Mouse (Mus musculus) cerebellum, adult 9-11 months (tissue): ENCODE data around the gene Fsip1.

Experiments used
- DNase-seq: peaks from one replicate; pipeline ENCODE4 v3.0.0; 2022

Gene Fsip1

DNA sequence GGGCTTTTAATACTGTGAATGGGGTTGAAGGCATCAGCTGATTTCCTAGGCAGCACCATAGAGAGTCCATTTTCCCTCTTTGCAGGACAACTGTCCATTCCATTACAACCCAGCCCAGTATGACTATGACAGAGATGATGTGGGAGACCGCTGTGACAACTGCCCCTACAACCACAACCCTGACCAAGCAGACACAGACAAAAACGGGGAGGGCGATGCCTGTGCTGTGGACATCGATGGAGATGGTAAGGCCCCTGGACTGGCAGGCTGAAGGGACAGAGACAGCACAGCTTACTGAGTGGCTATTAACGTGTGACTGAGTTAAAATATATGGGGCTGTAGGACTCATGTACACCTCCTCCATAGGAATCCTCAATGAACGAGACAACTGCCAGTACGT, 136.0 kb downstream of the Fsip1 start:
- DNase-seq = no peak

DNA sequence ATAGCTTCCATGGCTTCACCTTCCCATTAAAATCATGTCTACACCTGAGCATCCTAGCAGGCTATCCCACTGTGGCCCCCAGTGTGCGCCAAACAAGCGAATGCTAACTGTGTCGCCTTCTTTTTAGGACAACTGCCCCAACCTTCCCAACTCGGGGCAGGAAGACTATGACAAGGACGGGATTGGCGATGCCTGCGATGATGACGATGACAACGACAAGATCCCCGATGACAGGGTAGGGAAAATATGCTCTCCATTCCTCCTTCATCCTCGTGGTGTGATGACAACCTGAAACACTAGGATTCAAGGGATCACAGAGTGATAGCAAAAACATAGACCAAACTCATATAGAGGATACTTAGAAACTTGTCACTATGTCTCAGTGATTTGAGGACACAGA, 136.7 kb downstream of the Fsip1 start:
- DNase-seq = no peak

DNA sequence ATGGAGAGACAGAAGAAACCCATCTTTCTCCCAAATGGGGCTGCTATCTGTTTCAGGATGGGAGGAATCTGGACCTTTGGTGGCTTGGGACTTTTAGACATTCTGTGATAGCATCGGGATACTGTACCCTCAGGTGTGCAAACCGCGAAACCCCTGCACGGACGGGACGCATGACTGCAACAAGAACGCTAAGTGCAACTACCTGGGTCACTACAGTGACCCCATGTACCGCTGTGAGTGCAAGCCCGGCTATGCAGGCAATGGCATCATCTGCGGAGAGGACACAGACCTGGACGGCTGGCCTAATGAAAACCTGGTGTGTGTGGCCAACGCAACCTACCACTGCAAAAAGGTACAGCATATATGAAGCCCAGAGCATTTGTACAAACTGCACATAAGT, 137.1 kb downstream of the Fsip1 start:
- no peak for DNase-seq

DNA sequence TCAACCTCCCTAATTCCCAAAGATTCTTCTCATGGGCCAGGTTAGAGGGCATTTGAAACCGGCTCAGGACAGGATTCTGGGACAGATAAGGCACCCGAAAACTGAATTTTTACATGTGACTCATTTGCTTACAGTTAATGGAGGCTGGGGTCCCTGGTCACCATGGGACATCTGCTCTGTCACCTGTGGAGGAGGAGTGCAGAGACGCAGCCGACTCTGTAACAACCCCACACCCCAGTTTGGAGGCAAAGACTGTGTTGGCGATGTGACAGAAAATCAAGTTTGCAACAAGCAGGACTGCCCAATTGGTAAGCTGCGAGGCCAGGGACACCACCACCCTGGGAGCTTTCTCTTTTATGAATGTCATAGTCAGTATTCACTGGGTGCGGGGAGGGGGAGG, 138.3 kb downstream of the Fsip1 start:
- DNase-seq = no peak

DNA sequence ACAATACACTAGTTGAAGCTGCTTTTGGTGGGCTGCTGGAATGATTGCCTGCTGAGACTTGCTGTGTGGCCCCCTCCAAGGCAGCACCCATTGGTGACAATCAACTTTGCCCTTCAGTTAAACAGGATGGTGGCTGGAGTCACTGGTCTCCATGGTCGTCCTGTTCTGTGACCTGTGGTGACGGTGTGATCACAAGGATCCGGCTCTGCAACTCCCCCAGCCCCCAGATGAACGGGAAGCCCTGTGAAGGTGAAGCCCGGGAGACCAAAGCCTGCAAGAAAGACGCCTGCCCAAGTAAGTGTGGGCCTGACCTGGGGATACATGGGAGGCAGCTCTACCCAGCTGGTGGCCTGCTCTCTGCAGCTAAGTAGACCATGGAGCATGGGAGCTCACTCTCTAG, 138.7 kb downstream of the Fsip1 start:
- no peak for DNase-seq

DNA sequence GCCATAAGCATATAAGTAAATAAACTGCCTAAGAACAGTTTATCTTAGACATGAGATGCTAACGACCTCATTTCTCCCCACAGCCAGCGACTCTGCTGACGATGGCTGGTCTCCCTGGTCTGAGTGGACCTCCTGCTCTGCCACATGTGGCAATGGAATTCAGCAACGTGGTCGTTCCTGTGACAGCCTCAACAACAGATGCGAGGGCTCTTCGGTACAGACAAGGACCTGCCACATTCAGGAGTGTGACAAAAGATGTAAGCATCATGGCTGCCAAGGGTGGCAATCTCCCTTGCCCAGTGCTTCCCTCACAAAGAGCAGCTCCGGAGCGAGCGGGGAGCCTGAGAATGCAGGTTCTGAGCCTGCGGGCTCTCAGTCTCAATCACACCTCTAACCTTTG, 139.4 kb downstream of the Fsip1 start:
- no peak for DNase-seq

DNA sequence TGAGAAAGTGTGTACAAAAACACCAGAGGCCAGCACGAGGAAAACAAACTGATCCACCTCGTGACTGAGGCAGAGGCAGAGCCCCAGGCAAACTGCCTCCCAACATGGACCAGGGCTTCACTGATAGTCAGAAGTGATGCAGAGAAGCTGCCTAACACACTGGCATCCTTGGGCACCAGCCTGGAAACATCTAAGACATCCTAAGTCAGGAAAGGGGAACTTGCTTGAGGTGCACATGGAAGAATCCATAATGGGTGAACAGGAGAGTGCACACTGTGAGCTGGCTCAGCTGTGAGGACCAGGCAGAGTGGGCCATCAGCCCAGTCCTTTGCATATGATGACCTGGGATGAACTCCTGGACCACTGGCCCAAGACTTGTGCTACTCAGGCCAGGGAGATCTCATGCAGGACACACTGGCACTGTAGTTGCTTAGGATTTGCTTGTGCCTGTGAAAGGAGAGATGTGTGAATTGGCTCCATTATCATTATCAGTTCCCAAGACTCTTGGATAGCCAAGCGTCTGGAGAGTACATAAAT, 139.9 kb downstream of the Fsip1 start:
- DNase-seq = no peak

DNA sequence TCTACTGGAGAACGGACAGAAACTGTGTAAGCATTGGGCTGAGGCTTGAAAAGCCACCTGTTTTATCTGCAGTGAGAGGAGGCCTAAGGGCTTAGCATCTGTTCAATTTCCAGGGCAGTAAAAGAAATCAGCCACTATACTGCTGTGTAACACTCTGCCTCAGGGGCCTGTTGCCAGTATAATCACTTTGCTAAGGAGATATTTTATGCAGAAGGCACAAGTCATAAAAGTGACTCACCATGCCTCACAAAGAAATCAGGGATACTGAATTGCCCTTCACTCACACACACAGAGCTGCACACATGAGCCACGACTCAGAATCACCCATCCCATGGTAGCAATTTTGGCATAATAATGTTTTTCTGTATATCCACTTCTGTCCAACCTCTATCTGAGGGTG, 140.6 kb downstream of the Fsip1 start:
- DNase-seq = no peak

DNA sequence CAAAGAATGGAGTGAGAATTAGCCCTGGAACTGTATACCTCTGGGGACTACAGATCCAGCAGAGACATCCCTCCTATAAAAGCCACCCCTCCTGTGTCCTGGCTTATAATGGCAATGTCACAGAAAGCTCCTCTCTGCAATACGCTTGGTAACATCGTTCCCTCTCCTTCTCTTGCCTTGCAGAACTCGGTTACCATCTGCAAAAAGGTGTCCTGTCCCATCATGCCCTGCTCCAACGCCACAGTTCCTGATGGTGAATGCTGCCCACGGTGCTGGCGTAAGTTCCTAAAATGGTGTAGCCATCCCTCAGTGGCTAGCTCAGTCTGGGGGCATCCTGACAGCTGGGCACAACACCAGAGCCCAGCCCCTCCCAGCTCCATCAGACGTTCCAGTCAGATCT, 141.1 kb downstream of the Fsip1 start:
- DNase-seq = no peak

DNA sequence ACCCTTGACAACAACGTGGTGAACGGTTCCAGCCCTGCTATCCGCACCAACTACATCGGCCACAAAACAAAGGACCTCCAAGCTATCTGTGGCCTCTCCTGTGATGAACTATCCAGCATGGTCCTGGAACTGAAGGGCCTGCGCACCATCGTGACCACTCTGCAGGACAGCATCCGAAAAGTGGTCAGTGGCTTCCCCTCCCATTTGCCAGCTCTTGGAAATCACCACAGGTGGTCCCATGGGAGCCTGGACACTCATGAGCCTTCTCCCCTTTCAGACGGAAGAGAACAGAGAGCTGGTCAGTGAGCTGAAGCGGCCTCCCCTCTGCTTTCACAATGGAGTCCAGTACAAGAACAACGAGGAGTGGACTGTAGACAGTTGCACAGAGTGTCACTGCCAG, 142.1 kb downstream of the Fsip1 start:
- no peak for DNase-seq

DNA sequence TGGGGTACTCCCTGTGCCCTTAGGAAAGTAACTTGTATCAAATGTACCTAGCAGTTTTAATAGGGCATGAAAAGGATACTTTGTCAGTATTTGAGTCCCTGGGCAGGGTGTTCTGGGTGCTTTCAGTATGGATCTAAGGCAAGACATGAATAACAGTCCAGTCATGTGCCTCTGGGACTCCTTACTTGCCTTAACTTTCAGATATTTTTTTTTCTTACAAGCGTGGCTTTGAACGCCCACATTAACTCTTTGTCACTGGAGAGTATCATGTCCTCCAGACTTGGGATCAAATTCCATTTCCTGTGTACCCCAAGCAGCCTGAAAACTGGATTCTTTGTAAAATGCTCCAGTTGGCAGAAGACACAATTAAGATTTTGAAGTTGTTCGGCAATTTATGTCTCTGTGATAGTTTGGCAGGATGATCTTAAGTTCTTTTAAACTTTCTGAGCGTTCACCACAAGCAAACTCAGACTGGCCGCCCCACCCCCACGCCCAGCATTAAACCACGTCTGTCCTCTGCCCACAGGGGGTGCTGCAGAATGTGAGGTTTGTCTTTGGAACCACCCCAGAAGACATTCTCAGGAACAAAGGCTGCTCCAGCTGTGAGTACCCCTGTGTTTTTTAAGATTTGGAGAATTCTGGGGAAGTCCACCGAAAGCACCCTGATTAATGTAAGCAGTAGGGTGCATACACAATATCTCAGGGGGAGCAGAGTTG, 142.8 kb downstream of the Fsip1 start:
- DNase-seq = no peak

DNA sequence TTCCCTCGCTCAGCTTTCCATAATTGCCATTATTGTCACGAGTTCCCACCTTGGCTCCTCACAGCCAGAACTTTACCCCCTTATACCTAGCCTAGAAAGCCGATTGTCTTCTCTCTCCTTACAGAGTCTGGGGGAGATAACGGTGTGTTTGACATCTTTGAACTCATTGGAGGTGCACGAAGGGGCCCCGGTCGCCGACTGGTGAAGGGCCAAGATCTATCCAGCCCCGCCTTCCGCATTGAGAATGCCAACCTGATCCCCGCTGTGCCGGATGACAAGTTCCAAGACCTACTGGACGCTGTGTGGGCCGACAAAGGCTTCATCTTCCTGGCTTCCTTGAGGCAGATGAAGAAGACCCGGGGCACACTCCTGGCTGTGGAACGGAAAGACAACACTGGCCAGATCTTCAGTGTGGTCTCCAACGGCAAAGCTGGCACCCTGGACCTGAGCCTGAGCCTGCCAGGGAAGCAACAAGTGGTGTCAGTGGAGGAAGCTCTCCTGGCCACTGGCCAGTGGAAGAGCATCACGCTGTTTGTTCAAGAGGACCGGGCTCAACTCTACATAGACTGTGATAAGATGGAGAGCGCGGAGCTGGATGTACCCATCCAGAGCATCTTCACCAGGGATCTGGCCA, 143.8 kb downstream of the Fsip1 start:
- no peak for DNase-seq

DNA sequence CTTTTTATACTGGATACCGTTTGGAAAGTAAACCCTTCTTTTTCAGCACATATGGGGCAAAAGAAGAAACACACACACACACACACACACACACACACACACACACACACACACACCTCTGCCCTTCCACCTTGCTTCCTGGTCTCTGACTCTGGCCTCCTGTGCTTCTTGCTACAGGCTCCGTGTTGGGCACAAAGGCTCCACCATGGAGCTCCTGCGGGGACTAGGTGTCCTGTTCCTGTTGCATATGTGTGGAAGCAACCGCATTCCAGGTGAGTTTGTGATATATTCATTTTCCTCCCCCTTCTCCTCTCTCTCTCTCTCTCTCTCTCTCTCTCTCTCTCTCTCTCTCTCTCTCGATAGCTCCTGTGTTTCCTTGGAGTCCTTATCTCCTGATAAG, 144.3 kb downstream of the Fsip1 start:
- DNase-seq = no peak

DNA sequence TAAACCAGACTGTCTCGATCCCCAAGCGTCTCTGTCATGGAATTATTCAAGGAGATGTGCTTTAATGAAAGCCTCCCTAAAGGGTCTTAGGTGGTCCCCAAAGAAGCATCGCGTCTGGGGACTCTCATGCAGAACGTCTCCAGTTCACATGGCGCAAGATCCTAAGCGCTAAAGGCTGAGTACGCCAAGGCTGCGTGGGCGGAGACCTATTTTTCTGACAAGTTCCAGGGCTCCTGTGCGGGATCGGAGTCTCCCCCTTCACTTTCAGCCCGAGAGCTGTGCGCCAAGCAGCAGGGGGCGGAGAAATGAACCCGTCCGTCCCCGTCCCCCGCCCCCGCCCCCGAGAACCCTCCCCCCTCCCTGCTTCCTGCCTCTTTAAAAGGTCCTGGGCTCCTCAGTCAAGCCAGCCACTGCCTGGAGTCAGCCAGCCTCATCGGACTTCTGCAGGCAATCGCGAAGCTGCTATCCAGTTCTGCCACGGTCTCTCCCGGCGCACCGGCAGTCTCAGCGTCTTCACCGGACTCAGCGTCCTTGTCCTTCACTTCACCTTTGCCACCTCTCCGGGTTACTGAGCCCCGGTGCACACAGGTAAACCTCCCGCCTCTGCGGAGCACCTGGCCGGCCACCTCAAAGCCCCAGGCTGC, 145.2 kb downstream of the Fsip1 start, which contains the start of gene Thbs1:
TSS of gene Thbs1 (plus strand) at position 389 of the 644 bp plus-strand sequence.
- DNase-seq = peak; percentile 24

DNA sequence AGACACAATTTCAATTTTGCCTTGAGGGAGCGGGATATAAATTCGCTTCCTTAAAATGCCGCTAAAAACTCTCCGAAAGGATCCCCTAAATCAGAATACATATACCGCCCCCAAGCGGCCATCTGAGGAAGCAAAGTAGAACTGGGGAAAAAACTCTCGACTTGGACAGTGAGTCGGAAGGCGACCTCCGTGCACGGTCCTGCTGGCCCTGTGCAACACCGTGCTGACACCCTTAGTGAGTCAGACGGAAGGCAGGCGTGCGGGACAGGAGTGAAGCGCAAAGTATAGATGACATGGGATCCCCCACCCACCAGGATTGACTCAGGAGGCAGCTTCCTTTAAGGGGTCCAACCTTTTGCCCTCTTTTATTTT, 145.7 kb downstream of the Fsip1 start:
- DNase-seq = peak; percentile 26

DNA sequence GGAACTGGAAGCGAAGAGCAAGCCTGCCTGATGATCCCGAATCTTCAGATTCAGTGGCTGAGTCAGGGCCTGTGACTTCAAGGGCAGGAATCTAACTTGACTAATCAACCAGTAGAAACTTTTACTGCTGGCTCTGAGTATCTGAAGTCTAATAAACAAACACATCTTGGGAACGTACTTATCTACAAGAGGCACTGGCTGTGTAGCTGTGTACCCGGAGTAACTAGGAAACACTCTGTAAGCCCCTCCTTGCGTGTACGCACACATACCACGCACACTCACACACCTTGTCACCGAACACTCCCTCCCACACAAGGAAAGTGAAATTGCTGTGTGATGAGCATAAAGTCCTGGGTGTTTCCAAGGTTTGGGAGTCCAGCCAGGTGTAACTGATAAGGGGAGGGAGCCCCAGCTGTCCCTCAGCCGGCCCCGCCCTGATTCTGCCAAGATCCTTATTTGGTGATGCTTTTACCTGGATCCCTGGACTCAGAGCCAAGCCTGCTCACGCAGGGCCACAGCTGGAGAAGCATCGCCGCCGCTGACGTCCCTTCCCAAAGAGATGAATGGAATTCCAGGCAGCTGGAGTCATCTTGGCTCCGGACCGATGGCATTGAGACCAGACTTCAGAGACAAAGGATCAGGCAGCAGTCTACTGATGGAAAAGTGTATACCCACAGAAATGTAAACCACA, 146.4 kb downstream of the Fsip1 start:
- no peak for DNase-seq

DNA sequence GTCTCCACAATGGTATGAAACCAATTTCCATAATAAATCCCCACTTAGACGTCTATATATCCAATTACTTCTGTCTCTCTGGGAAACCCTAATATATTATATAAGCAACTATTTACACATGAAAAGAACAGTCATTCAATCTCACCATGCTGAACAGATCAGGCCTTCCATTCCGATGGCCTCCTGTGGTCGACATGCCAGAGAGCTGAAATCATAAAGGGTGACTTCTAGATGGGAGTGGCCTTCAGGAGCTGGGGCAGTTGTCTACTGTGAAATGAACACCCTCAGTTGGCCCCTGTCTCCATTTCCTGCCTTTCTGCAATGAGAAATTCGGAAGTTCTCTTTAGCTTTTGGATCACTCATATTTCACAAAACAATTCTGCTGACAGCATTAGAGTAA, 154.6 kb downstream of the Fsip1 start:
- no peak for DNase-seq

DNA sequence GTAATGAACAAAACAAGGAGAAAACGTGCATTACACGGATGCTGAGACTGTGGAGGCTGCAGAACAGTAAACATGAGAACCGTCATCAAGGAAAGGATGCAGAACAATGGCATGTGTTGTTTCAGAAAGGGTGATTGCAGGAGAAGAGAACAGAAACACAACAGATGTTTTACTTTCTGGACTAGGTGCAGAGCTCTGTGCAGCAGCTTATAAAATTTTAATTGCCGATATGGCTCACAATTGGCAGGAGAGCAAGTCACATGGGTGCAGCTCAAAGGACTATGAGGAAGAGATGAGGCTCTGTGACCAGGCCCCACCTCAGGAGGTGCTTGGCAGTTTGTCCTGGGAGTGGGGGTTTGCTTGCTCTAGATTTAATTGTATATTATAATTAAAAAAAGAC, 157.7 kb downstream of the Fsip1 start:
- no peak for DNase-seq

DNA sequence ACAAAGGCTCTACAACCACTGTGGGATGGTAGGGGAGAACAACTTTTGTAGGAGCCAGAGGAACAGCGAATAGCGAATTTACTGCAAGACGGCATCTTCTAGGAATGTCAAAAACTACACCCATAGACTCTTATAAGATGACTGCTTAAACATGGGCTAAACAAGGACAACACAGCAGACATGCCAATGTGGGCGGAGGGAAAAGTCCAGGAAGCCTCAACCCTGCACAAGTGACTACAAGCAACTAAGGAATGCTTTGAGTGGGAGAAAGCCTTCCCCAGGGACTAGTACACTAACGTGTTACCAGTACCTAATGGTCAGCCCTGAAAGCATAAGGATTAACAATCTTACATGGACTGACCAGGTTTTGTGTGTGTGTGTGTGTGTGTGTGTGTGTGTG, 165.5 kb downstream of the Fsip1 start:
- DNase-seq = no peak

DNA sequence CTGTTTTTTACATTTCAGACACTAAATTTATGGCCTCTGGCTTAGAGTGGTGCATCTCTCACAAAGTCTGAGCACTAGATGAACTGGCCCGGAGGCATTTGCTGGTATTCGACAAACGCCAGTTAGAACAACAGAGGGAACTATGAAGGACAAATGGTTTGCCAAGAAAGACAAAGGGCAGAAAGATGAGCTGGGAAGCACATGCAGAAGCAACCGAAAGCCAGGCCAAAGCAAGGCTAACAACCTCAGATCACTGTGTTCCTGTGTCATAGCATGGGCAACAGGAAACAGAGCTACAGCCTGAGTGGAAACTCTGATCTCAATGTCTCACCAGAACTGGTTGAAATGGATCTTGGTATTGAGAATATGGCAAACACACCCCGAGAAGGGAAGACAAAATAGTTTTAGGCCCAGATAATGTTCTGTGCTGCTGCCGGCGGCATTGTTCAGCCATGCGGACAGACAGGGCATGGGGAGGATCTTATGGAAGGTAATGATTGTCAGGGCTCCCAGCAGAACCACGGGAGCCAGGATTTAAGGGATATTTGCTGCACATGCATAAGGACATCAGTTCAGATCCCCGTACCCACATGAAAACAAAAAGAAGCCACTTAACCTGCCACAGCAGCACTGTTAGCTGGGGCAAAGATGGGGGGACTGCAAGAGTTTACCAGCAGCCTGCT, 169.6 kb downstream of the Fsip1 start:
- no peak for DNase-seq

DNA sequence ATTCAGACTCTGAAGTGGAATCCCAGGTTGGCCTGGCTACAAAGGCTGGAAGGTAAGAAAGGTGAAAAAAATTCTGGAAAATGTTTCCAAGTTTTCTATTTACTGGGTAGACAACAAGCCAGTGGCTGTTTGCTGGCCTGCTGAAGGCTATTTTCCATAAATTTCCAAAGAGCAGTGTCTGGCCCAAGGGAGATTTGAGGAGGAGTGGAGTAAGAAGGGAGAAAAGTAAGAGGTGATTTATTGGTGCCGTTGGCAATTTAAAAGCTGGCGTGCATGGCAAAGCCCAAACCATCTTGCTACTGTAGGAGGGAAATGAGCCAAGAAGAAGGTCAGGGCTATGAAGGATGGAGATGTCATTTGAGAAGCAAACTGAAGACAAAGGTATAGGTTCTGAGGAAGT, 171.1 kb downstream of the Fsip1 start:
- DNase-seq = no peak

DNA sequence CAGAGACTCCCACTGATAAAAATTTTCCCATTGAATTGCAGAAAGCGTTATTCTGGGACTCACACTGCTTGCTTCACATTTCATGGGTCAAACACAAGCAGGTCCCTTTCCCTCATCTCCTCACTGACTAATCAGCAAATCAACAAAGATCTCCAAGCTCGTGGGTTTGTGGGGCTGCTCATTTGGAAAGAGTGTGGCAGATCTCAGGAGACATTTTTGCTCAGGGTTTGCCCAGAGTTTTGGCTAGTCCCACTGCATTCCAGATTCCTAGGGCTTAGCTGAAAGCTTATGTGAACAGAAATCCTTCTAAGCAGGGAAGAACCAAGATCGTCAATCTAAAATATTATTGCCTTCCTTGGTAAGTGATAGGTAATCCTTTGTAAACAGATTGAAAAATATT, 172.1 kb downstream of the Fsip1 start:
- no peak for DNase-seq

DNA sequence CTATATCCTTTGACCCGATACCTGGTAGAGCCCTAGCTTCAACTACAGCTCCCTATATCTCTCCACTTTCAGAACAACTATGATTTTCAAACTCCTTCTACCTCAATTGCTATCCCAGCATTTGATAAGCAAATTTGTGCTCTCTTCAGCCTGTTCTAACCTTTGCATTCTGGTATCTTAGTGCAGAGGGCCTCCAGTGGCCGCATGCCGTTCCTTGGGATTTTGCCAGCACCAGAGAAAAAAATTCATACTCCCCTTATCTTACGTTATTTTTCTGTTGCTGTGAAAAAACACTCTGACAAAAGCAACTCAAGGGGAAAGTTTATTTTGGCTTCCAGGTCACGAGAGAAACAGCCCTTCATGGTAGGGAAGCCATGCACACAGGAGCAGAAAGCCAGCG, 173.1 kb downstream of the Fsip1 start:
- no peak for DNase-seq
